Mouse (Mus musculus) kidney, postnatal 0 days (tissue): ENCODE data around the gene Git2. TPM values are rescaled to one million over a fixed set of nuclear protein-coding genes. Genes with fewer than 3 reads are reported as not detected.

ENCODE experiments used
- ATAC-seq: fragments of 200-750 bp; cut with Nextera tagmentation; replicated peaks from 2 replicates; pipeline ENCODE4 v1.8.0; 2017; ENCODE audit warnings: low read depth, moderate number of reproducible peaks, moderate TSS enrichment, moderate library complexity; ENCODE audit not compliant: low FRiP score
- DNase-seq: peaks from one replicate; pipeline ENCODE4 v3.0.0-alpha.2; 2016; ENCODE audit warnings: low spot score
- H3K27ac ChIP-seq: fragments of 300-500 bp; sonication (generic); 2 replicates; pipeline ENCODE4 v1.5.1; 2014; ENCODE audit warnings: mild to moderate bottlenecking
- H3K27me3 ChIP-seq: fragments of 300-500 bp; sonication (generic); 2 replicates; pipeline ENCODE4 v1.6.1; 2014; ENCODE audit warnings: low read length, mixed read lengths; ENCODE audit not compliant: insufficient read depth
- H3K36me3 ChIP-seq: fragments of 300-500 bp; sonication (generic); 2 replicates; pipeline ENCODE4 v1.6.1; 2014; ENCODE audit warnings: low read length, mixed read lengths; ENCODE audit not compliant: insufficient read depth
- H3K4me1 ChIP-seq: fragments of 300-500 bp; sonication (generic); replicated peaks from 2 replicates; pipeline ENCODE4 v1.6.1; 2014; ENCODE audit warnings: antibody characterized with exemption, low read length, mixed read lengths; ENCODE audit not compliant: insufficient read depth
- H3K4me2 ChIP-seq: fragments of 300-500 bp; sonication (generic); 2 replicates; pipeline ENCODE4 v1.6.1; 2014; ENCODE audit warnings: mild to moderate bottlenecking, low read length, moderate library complexity, mixed read lengths
- H3K4me3 ChIP-seq: fragments of 300-500 bp; sonication (generic); replicated peaks from 2 replicates; pipeline ENCODE4 v1.5.1; 2014; ENCODE audit warnings: low read depth, low read length
- H3K9ac ChIP-seq: fragments of 300-500 bp; sonication (generic); 2 replicates; pipeline ENCODE4 v1.6.1; 2014; ENCODE audit warnings: low read depth, low read length
- H3K9me3 ChIP-seq: fragments of 300-500 bp; sonication (generic); replicated peaks from 2 replicates; pipeline ENCODE4 v1.6.1; 2016; ENCODE audit warnings: low read length, inconsistent platforms, mixed read lengths
- CTCF ChIP-seq: IDR thresholded peaks from 2 replicates; pipeline ENCODE4 v1.5.1; 2016; ENCODE audit warnings: antibody characterized with exemption, low read depth, mild to moderate bottlenecking, moderate library complexity
- WGBS: fragments of 180-500 bp; shearing (Covaris S2); extraction: QIAGEN DNeasy Blood & Tissue Kit; methylation state at CpG from one replicate; pipeline ENCODE4 v1.1.7; 2014; 5-methylcytosine and 5-hydroxymethylcytosine counted together
- polyA plus RNA-seq: library from polyadenylated mRNA; unstranded; fragments of >200 nt; fragmentation: Nextera tagmentation; extraction: Ambion mirVana; gene quantifications from 2 replicates; pipeline ENCODE4 v1.2.1, GENCODE M21; 2015

Git2 gene
- polyA plus RNA-seq, 1 experiment from 2014 or later = 25.8 TPM

DNA sequence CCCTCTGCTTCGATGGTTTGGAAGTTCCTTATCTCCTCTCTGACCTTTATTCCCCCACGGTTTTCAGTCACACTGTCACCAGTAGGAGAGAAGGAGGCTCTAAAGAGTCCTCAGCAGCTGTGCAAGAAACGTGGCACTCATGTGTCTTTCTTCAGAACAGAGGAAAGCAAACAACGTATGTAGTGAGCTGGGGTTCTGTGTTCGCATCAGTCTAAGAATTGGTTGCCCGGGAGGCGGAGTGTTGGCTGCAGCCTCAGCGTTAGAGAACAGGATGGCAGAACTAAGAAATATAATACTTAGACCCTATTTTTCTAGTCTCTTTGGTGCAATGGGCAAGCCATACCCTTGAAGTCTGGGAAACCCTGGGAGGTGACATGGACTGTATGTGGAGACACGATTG lies 7.7 kb upstream of the Git2 start:
- Histone ChIP-seq H3K4me3 (no peak overlapping the region), H3K27ac (no peak overlapping the region), H3K9me3 (no peaks in the 10 kb centered on the region), H3K9ac (no peak overlapping the region), H3K36me3 (peaks cover 3% of the 10 kb centered on the region; the same call in 1 of the 2 replicates), H3K4me2 (no peak overlapping the region), H3K4me1 (no peaks in the 10 kb centered on the region), H3K27me3 (no peaks in the 10 kb centered on the region)
- WGBS = 74% methylated on average over 9 of the region's 9 CpGs
- DNase-seq (no peak), ATAC-seq (no peak)
- TF ChIP-seq CTCF = no peak

DNA sequence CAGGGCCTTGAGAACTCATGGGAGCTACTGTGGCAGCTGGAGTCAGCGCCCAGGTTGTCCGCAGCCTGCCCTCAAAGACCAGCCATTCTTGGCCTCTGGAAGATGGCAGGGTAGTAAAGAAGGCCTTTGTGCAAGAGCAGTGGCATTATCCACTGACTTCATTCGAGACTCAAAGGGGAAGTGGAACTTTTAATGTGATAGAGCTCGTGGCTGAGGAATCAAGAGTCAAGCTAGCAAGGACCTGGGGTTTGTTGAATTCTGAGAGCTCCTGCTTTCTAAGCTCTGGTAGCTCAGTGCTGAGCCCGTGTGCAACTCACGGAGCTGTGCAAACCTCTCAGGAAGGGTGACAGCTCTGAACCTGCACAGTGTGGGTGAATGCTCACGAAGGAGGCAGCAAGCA lies 5.6 kb upstream of the Git2 start:
- no peak for ATAC-seq
- H3K36me3 ChIP-seq = no peaks in the 10 kb centered on the region
- TF ChIP-seq CTCF = no peak
- 82% methylated on average over 7 of the region's 7 CpGs for WGBS
- H3K27me3 ChIP-seq = no peaks in the 10 kb centered on the region
- H3K4me3 ChIP-seq = no peak overlapping the region
- H3K9me3 ChIP-seq = no peaks in the 10 kb centered on the region
- no peak for DNase-seq
- no peak overlapping the region for H3K4me2 ChIP-seq
- H3K4me1 ChIP-seq = no peaks in the 10 kb centered on the region
- no peak overlapping the region for H3K9ac ChIP-seq
- H3K27ac ChIP-seq = no peak overlapping the region

DNA sequence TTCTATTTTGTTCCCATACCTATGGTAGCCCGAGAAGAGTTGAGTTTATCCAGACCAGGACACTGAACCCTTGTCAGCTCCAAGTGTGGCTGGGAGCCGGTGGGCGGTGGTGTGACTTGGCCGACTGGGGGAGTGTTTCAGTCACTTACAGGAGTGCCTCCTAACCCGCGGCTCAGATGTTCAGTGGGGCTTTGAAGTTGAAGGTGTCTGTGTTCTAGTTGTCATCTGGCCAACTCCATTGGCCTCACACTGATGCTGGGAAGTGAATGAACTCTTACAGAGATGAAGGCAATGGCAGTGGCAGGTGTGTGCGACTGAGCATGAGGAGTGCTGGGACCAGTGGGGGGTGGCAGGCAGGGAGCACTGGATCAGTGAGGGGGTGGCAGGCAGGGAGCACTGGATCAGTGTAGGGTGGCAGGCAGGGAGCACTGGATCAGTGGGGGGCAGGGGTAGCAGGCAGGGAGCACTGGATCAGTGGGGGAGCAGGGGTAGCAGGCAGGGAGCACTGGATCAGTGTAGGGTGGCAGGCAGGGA lies 4.7 kb upstream of the Git2 start:
- H3K4me1 ChIP-seq = no peaks in the 10 kb centered on the region
- no peaks in the 10 kb centered on the region for H3K36me3 ChIP-seq
- no peak overlapping the region for H3K4me2 ChIP-seq
- ATAC-seq (no peak), DNase-seq (peak; percentile 32)
- 37% methylated on average over 7 of the region's 7 CpGs for WGBS
- no peak overlapping the region for H3K4me3 ChIP-seq
- H3K27me3 ChIP-seq = no peaks in the 10 kb centered on the region
- no peak for TF ChIP-seq CTCF
- H3K9me3 ChIP-seq = no peaks in the 10 kb centered on the region
- no peak overlapping the region for H3K9ac ChIP-seq
- H3K27ac ChIP-seq = no peak overlapping the region

- WGBS = 66% methylated on average over 7 of the region's 7 CpGs
- Histone ChIP-seq H3K27ac (no peak overlapping the region), H3K4me1 (0 out of 2 replicates have a peak, but pooled peaks cover 4% of the 10 kb centered on the region), H3K4me2 (peak overlapping the region; percentile 95), H3K9ac (no peak overlapping the region), H3K36me3 (no peaks in the 10 kb centered on the region), H3K4me3 (no peak overlapping the region), H3K9me3 (no peaks in the 10 kb centered on the region), H3K27me3 (no peaks in the 10 kb centered on the region)
- no peak for TF ChIP-seq CTCF
- DNase-seq (no peak), ATAC-seq (no peak)
These were observed 857 bp upstream of the Git2 start for GRCm38 (mm10) chr5:114776174-114776573.

GRCm38 (mm10) chr5:114774403-114775051 lies 790 bp downstream of the Git2 start, which contains the start of gene Ankrd13a:
Gene Ankrd13a, plus strand, starts transcription at chr5:114774677.
- Histone ChIP-seq H3K36me3 (no peaks in the 10 kb centered on the region), H3K4me3 (peak within 1 kb of the TSS; percentile 99), H3K4me1 (0 out of 2 replicates have a peak, but pooled peaks cover 4% of the 10 kb centered on the region), H3K9me3 (no peaks in the 10 kb centered on the region), H3K27ac (peak within 1 kb of the TSS; percentile 92), H3K27me3 (no peaks in the 10 kb centered on the region), H3K4me2 (peak within 1 kb of the TSS; percentile 95), H3K9ac (peak within 1 kb of the TSS; percentile 94)
- WGBS = under 1% methylated on average over 60 of the region's 73 CpGs
- TF ChIP-seq CTCF = no peak
- DNase-seq (peak; percentile 96), ATAC-seq (peak; percentile 90)

DNA sequence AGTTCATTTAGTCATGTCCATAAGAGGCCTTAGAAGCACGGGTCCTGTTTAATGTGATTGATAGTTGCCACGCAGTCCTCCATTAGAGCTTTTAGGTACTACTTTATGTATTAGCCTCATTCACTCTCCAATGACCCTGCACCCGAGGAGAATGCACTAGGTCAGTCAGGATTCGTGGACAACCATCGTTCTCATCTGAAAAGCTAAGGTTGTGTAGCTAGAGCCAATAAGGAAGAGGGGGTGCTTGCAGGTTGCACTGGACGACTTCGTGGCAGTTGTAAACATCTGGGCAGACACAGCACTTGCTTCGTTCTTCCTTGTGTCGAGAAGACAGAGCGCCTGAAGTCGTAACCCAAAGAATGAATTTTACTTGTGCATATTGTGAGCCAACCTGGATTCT lies 1.5 kb downstream of the Git2 start:
- ATAC-seq (no peak), DNase-seq (no peak)
- 0 out of 2 replicates have a peak, but pooled peaks cover 4% of the 10 kb centered on the region for H3K4me1 ChIP-seq
- H3K4me3 ChIP-seq = peak overlapping the region; percentile 99
- peak overlapping the region; percentile 94 for H3K9ac ChIP-seq
- H3K9me3 ChIP-seq = no peaks in the 10 kb centered on the region
- no peaks in the 10 kb centered on the region for H3K27me3 ChIP-seq
- no peak for TF ChIP-seq CTCF
- 1% methylated on average over 11 of the region's 11 CpGs for WGBS
- H3K27ac ChIP-seq = peak overlapping the region; percentile 92
- peak overlapping the region; percentile 95 for H3K4me2 ChIP-seq
- H3K36me3 ChIP-seq = no peaks in the 10 kb centered on the region
